ENCODE assay signal across 10 mouse cellular contexts in the genomic region with DNA sequence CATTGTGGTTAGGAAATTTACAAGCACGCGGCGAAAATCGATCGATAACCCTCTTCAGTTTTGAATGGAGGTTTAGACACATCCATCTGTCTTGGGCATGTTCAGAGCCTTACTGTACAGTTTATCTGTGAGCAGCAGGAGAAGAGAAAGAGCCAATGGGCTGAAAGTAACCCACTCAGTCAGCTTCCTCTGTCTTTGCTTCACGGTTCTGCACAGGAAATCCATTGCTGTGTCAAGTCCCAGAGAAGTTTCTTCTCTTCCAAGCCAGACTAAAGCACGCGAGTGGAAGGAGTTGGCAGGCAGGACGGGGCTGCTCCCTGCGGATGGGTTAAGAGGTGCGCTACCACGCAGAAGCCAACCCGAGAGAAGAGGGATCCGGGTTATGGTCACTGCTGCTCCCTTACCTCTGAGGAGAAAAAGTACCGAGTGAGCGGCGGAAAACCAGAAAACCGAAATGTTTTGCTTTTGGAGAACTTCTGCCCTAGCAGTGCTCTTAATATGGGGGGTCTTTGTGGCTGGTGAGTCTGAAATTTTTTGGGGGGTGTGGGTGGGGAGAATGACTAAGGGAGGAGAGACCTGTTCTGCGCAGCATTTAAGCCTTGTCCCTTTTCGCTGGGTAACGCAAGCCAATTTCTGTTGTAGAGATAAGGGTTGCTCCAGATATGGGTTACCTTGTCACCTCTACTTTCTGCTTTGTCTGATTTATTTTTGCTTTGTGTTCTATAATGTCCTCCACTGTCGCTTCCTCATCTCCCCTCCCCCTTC. TPM values are rescaled to one million over a fixed set of nuclear protein-coding genes. Genes with fewer than 3 reads are reported as not detected.
DNase-seq lines count a peak whose midpoint lies in the region; ATAC-seq and TF ChIP-seq lines count a peak whose summit lies in the region.
"Had no signal": no experiment of that assay in that cellular context is flagged by ENCODE, and none has a peak within 500 bp of the region (broad histone marks: within the 10 kb centered on the region; RNA-seq: fewer than 3 reads in every experiment).

Gene Cd200r1 (plus strand): TSS at position 182 of the 765 bp plus-strand sequence.

- TF ChIP-seq CTCF in left cerebral cortex, adult 2 months (IDR thresholded peaks at IDR 0.05): no peak
- no peak for TF ChIP-seq CTCF in thymus, adult 2 months (IDR thresholded peaks at IDR 0.05; ENCODE audit: borderline replicate concordance, control insufficient read depth, extremely low read depth, insufficient read depth, low read length, poor library complexity)

- 0 out of 2 replicates have a peak, but pooled peaks have one; percentile 19 for TF ChIP-seq POLR2A in thymus, adult 2 months (IDR thresholded peaks at IDR 0.05; ENCODE audit: control insufficient read depth, extremely low read depth, insufficient read depth, low read length, poor library complexity)

- H3K4me3 ChIP-seq in left cerebral cortex, adult 2 months: peak within 1 kb of the TSS; percentile 4
- H3K4me3 ChIP-seq in liver, embryonic 11.5 days (ENCODE audit: low read depth, low read length): peak within 1 kb of the TSS; percentile 49
- peak within 1 kb of the TSS; percentile 61 for H3K4me3 ChIP-seq in thymus, adult 2 months (ENCODE audit: control insufficient read depth, insufficient read depth, low read length)
- H3K4me3 ChIP-seq: lung, embryonic 15.5 days had no signal

- 40% methylated on average over 22 of the region's 22 CpGs for WGBS in liver, embryonic 11.5 days
- 8% methylated on average over 22 of the region's 22 CpGs for WGBS in thymus, adult 2 months

- no peaks in the 10 kb centered on the region for H3K27me3 ChIP-seq in liver, embryonic 11.5 days (replicated peaks; ENCODE audit: control insufficient read depth, insufficient read depth, low read length)
- no peaks in the 10 kb centered on the region for H3K27me3 ChIP-seq in thymus, adult 2 months (ENCODE audit: control insufficient read depth, insufficient read depth, low read length)
- H3K27me3 ChIP-seq: lung, embryonic 15.5 days had no signal

- DNase-seq in left cerebral cortex, adult 2 months (ENCODE audit: extremely low spot score in 1 of 2, low spot score in 2 of 2): no peak
- no peak for DNase-seq in left cerebral cortex, postnatal 4 days
- peak; percentile 13 for DNase-seq in ZHBTc4 (ENCODE audit: low read depth, low spot score)
- DNase-seq in liver, embryonic 11.5 days (ENCODE audit: low spot score): peak; percentile 39
- DNase-seq in thymus, adult 2 months: peak; percentile 36
- no peak for DNase-seq in ovary, postnatal 36 days (ENCODE audit: low spot score)
- DNase-seq in urinary bladder, postnatal 4 days (ENCODE audit: low spot score in 2 of 2): no peak
- no peak for DNase-seq in right cerebral cortex, postnatal 25 days
- DNase-seq: kidney, postnatal 14 days had no signal

- ATAC-seq in liver, embryonic 11.5 days (replicated peaks; ENCODE audit: low FRiP score): peak; percentile 88

- intact Hi-C loops in left cerebral cortex, adult 2 months (cut with DNase I): loop anchor here (2.0 to 10.0 kb wide), 3 partner anchors 257 to 359 kb away; partner anchors contain the start of gene Ccdc80
- intact Hi-C loops in left cerebral cortex, postnatal 4 days (cut with DNase I): loop anchor here (5.0 to 10.0 kb wide), 2 partner anchors 327 to 359 kb away; partner anchors contain the start of gene Ccdc80

- H3K4me2 ChIP-seq in liver, embryonic 11.5 days: peak within 1 kb of the TSS; percentile 69
- H3K4me2 ChIP-seq: lung, embryonic 15.5 days had no signal

- H3K9me3 ChIP-seq in liver, embryonic 11.5 days (ENCODE audit: control insufficient read depth, low read length): no peaks in the 10 kb centered on the region
- H3K9me3 ChIP-seq: lung, embryonic 15.5 days had no signal

- peak within 1 kb of the TSS; percentile 38 for H3K9ac ChIP-seq in liver, embryonic 11.5 days (ENCODE audit: low read depth, low read length)
- H3K9ac ChIP-seq: lung, embryonic 15.5 days had no signal

- H3K27ac ChIP-seq in left cerebral cortex, adult 2 months: no peak within 1 kb of the TSS; the same call in 1 of the 2 replicates
- peak within 1 kb of the TSS; percentile 15; the same call in 1 of the 2 replicates for H3K27ac ChIP-seq in liver, embryonic 11.5 days (ENCODE audit: low read depth, low read length)
- peak within 1 kb of the TSS; percentile 31; the same call in 1 of the 2 replicates for H3K27ac ChIP-seq in thymus, adult 2 months (ENCODE audit: control insufficient read depth, insufficient read depth, low read length)
- H3K27ac ChIP-seq: lung, embryonic 15.5 days had no signal

- no peaks in the 10 kb centered on the region for H3K36me3 ChIP-seq in liver, embryonic 11.5 days (ENCODE audit: control insufficient read depth, insufficient read depth, low read length)
- H3K36me3 ChIP-seq in thymus, adult 2 months (ENCODE audit: control insufficient read depth, insufficient read depth, low read length): no peaks in the 10 kb centered on the region
- H3K36me3 ChIP-seq: lung, embryonic 15.5 days had no signal

- 0 out of 2 replicates have a peak, but pooled peaks cover 2% of the 10 kb centered on the region for H3K4me1 ChIP-seq in liver, embryonic 11.5 days (replicated peaks; ENCODE audit: control insufficient read depth, insufficient read depth, low read length)
- no peaks in the 10 kb centered on the region; the same call in 1 of the 2 replicates for H3K4me1 ChIP-seq in thymus, adult 2 months (replicated peaks; ENCODE audit: control insufficient read depth, insufficient read depth, low read length)
- H3K4me1 ChIP-seq: lung, embryonic 15.5 days had no signal

RNA-seq across cellular contexts. Expression of gene Cd200r1, which starts in this region (rescaled TPM):
- 1 to 10 TPM; 1.0 to 1.1 TPM for total RNA-seq in left cerebral cortex, adult 2 months (2021)
- not detected for total RNA-seq in left cerebral cortex, postnatal 4 days (2021)
- polyA plus RNA-seq in liver, embryonic 11.5 days (2014; fragmentation: Nextera tagmentation; extraction: Ambion mirVana): 5.9 and 6.1 TPM in 2 replicates
- polyA plus RNA-seq in thymus, adult 2 months (2012; rRNA removed): 2.4 and 3.7 TPM in 2 replicates

Comparison
In these comparisons a context has a peak if more than half of its experiments do, and no peak if none do; other contexts are left out.
1. DNase-seq: peak in ZHBTc4 (single experiment), liver, embryonic 11.5 days (single experiment) and thymus, adult 2 months (single experiment); none in left cerebral cortex, adult 2 months (0 of 2), left cerebral cortex, postnatal 4 days (single experiment), ovary, postnatal 36 days (single experiment), urinary bladder, postnatal 4 days (0 of 2) and right cerebral cortex, postnatal 25 days (single experiment).
2. H3K4me3 ChIP-seq: peak in every context shown above with its lines; median percentile 61 in thymus, adult 2 months; 49 in liver, embryonic 11.5 days; 4 in left cerebral cortex, adult 2 months.